Mouse (Mus musculus): ENCODE results near the gene Stk32c.

DNA sequence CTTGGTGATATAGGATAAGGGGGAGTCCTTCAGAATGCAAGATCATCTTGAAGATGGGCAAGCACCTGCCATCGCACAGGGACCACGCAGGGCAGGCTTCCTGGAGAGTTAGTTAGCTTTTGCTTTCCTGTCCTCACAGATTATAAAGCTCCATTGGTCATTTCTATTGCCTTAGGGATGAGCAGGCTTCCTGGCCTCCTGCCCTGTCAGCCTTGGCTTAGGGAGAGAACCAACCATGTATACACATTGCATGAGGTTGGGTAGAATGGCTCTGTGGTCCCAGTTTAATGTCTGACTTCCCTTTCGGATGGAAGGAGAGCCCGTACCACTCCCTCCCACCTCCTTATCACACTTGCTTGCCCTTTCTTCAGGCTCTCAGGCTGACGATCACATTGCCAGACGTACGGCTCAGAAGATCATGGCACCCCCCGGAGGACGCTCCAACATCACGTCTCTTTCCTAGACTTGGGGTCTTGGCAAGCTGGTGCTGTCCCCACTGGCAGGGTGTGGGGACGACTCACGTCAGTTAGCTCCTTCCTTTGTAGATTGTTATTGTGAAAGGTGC is 112.5 kb downstream of the Stk32c start:
- no peak for TF ChIP-seq POLR2AphosphoS5 (IDR thresholded peaks at IDR 0.05; ENCODE audit: borderline replicate concordance, low read depth, low read length)
- TF ChIP-seq POLR2A (IDR thresholded peaks at IDR 0.05; ENCODE audit: control insufficient read depth in 1 of 2, insufficient read depth in 1 of 2, low read depth in 1 of 2, low read length in 2 of 2, poor library complexity in 1 of 2): no peak
- no peak for TF ChIP-seq MEF2A (IDR thresholded peaks at IDR 0.05; ENCODE audit: extremely low read depth, insufficient replicate concordance, low read depth, low read length, poor library complexity, severe bottlenecking)
- no peak for TF ChIP-seq EP300 (IDR thresholded peaks at IDR 0.05; ENCODE audit: low read depth in 1 of 2, low read length in 2 of 2)
- no peak for TF ChIP-seq MXI1 (IDR thresholded peaks at IDR 0.05; ENCODE audit: low read depth, low read length)
- no peak for TF ChIP-seq GATA1 (IDR thresholded peaks at IDR 0.05; ENCODE audit: low read depth, low read length)
- no peak for TF ChIP-seq CTCF (IDR thresholded peaks at IDR 0.05 in 2 of 3, conservative IDR thresholded peaks at IDR 0.05 in 1 of 3; ENCODE audit: control insufficient read depth in 1 of 3, insufficient read depth in 1 of 3, low read depth in 2 of 3, low read length in 3 of 3, poor library complexity in 1 of 3, severe bottlenecking in 1 of 3)

Data from MEL (cell line).